ENCODE assay signal across 8 mouse cellular contexts in genomic region chr1:55362634-55363033, GRCm38 (mm10). TPM values are rescaled to one million over a fixed set of nuclear protein-coding genes. Genes with fewer than 3 reads are reported as not detected.
DNase-seq lines count a peak whose midpoint lies in the region; ATAC-seq and TF ChIP-seq lines count a peak whose summit lies in the region.

No protein-coding gene starts in this region.

- 0 out of 2 replicates have a peak, but pooled peaks have one; percentile 22 for ATAC-seq in heart, embryonic 12.5 days (ENCODE audit: insufficient number of reproducible peaks, low FRiP score)
- peak; percentile 37; the same call in 1 of the 2 replicates for ATAC-seq in forebrain, embryonic 16.5 days
- ATAC-seq in liver, postnatal 0 days = peak; percentile 11; the same call in 1 of the 2 replicates
- ATAC-seq in megakaryocyte-erythroid progenitor cell, adult 5-6 weeks (replicated peaks; ENCODE audit: low FRiP score, low TSS enrichment, poor library complexity, severe bottlenecking) = no peak

- no peak for DNase-seq in heart, adult 8-10 months (ENCODE audit: low spot score)
- DNase-seq in liver, postnatal 0 days = peak; percentile 15
- DNase-seq in layer of hippocampus, adult 8-10 months (ENCODE audit: low spot score in 2 of 2) = no peak
- DNase-seq in cerebellum, adult 8-10 months = no peak

- no peak overlapping the region for H3K27ac ChIP-seq in heart, embryonic 12.5 days (ENCODE audit: poor library complexity, severe bottlenecking)
- H3K27ac ChIP-seq in forebrain, embryonic 16.5 days (ENCODE audit: low read length) = no peak overlapping the region
- no peak overlapping the region for H3K27ac ChIP-seq in liver, postnatal 0 days (ENCODE audit: low read depth)

- H3K27me3 ChIP-seq in heart, embryonic 12.5 days (replicated peaks) = peaks cover 25% of the 10 kb centered on the region
- peaks cover 40% of the 10 kb centered on the region for H3K27me3 ChIP-seq in E14TG2a.4 (ENCODE audit: insufficient read depth, low read length)
- H3K27me3 ChIP-seq in forebrain, embryonic 16.5 days (replicated peaks; ENCODE audit: control insufficient read depth, insufficient read depth, low read length) = peaks cover 6% of the 10 kb centered on the region
- H3K27me3 ChIP-seq in liver, postnatal 0 days (ENCODE audit: insufficient read depth, low read length) = peaks cover 9% of the 10 kb centered on the region

- H3K9ac ChIP-seq in heart, embryonic 12.5 days = no peak overlapping the region
- H3K9ac ChIP-seq in forebrain, embryonic 16.5 days (replicated peaks; ENCODE audit: low read depth, low read length) = no peak overlapping the region
- no peak overlapping the region for H3K9ac ChIP-seq in liver, postnatal 0 days (replicated peaks)

- peak overlapping the region; percentile 59 for H3K4me3 ChIP-seq in heart, embryonic 12.5 days
- H3K4me3 ChIP-seq in E14TG2a.4 (replicated peaks; ENCODE audit: low read length) = peak overlapping the region; percentile 81
- H3K4me3 ChIP-seq in forebrain, embryonic 16.5 days (replicated peaks; ENCODE audit: low read length) = peak overlapping the region; percentile 51
- peak overlapping the region; percentile 46; the same call in 1 of the 2 replicates for H3K4me3 ChIP-seq in liver, postnatal 0 days (ENCODE audit: low read depth, low read length)

- H3K4me2 ChIP-seq in heart, embryonic 12.5 days = peak overlapping the region; percentile 80
- peak overlapping the region; percentile 63 for H3K4me2 ChIP-seq in forebrain, embryonic 16.5 days (ENCODE audit: low read length)
- H3K4me2 ChIP-seq in liver, postnatal 0 days (ENCODE audit: low read depth, low read length) = peak overlapping the region; percentile 74; the same call in 1 of the 2 replicates

- TF ChIP-seq EP300 in liver, postnatal 0 days (IDR thresholded peaks at IDR 0.05; ENCODE audit: low read depth) = no peak

- 45% methylated on average over 49 of the region's 49 CpGs for WGBS in heart, embryonic 12.5 days
- 64% methylated on average over 19 of the region's 49 CpGs for WGBS in forebrain, embryonic 16.5 days
- 47% methylated on average over 32 of the region's 49 CpGs for WGBS in liver, postnatal 0 days (ENCODE audit: insufficient replicate concordance)

- TF ChIP-seq CTCF in E14TG2a.4 (conservative IDR thresholded peaks at IDR 0.05; ENCODE audit: low read length) = no peak
- TF ChIP-seq CTCF in liver, postnatal 0 days (IDR thresholded peaks at IDR 0.05; ENCODE audit: low read depth) = no peak

- no peaks in the 10 kb centered on the region for H3K36me3 ChIP-seq in heart, embryonic 12.5 days
- H3K36me3 ChIP-seq in E14TG2a.4 (ENCODE audit: insufficient read depth, low read length) = no peaks in the 10 kb centered on the region
- no peaks in the 10 kb centered on the region for H3K36me3 ChIP-seq in forebrain, embryonic 16.5 days (ENCODE audit: control insufficient read depth, insufficient read depth)
- no peaks in the 10 kb centered on the region for H3K36me3 ChIP-seq in liver, postnatal 0 days (replicated peaks; ENCODE audit: insufficient read depth, low read length)

- H3K4me1 ChIP-seq in heart, embryonic 12.5 days (replicated peaks) = no peaks in the 10 kb centered on the region
- peaks cover 6% of the 10 kb centered on the region; the same call in 1 of the 2 replicates for H3K4me1 ChIP-seq in E14TG2a.4 (replicated peaks; ENCODE audit: low read depth, low read length)
- H3K4me1 ChIP-seq in forebrain, embryonic 16.5 days (replicated peaks; ENCODE audit: control insufficient read depth, insufficient read depth, low read length) = peaks cover 5% of the 10 kb centered on the region
- H3K4me1 ChIP-seq in liver, postnatal 0 days (ENCODE audit: insufficient read depth) = peaks cover 4% of the 10 kb centered on the region; the same call in 1 of the 2 replicates

- H3K9me3 ChIP-seq in heart, embryonic 12.5 days (replicated peaks) = peaks cover 12% of the 10 kb centered on the region
- H3K9me3 ChIP-seq in E14TG2a.4 (ENCODE audit: low read length) = no peaks in the 10 kb centered on the region
- H3K9me3 ChIP-seq in forebrain, embryonic 16.5 days (ENCODE audit: control insufficient read depth, low read length) = 0 out of 2 replicates have a peak, but pooled peaks cover 3% of the 10 kb centered on the region
- peaks cover 7% of the 10 kb centered on the region for H3K9me3 ChIP-seq in liver, postnatal 0 days (ENCODE audit: low read length)

RNA-seq across cellular contexts. Expression of gene Boll, which starts 0.6 kb away (rescaled TPM):
- polyA plus RNA-seq in heart, embryonic 12.5 days (2016; fragmentation: Nextera tagmentation; extraction: Ambion mirVana) = 0.51 and 1.3 TPM in 2 replicates
- not detected for total RNA-seq in heart, adult 8-10 months (2022)
- polyA plus RNA-seq in forebrain, embryonic 16.5 days (2015; fragmentation: Nextera tagmentation; extraction: Ambion mirVana) = not detected in 2 replicates
- 0.07 TPM in 1 of 2 replicates, not detected in the other for polyA plus RNA-seq in liver, postnatal 0 days (2015; fragmentation: Nextera tagmentation; extraction: Ambion mirVana)
- total RNA-seq in megakaryocyte-erythroid progenitor cell, adult 5-6 weeks (2014; fragmentation: Nextera tagmentation) = 0.40 and 1.9 TPM in 2 replicates
- total RNA-seq in megakaryocyte-erythroid progenitor cell, adult 5-6 weeks (2017) = not detected in 2 replicates
- total RNA-seq in layer of hippocampus, adult 8-10 months (2022) = under 1 TPM in 3 of 4 experiments, not detected in 1; 0.45 to 0.77 (median 0.75) TPM

RNA-seq across cellular contexts. Expression of gene Plcl1, which starts 43.1 kb away (rescaled TPM):
- polyA plus RNA-seq in heart, embryonic 12.5 days (2016; fragmentation: Nextera tagmentation; extraction: Ambion mirVana) = 0.77 and 0.80 TPM in 2 replicates
- total RNA-seq in heart, adult 8-10 months (2022) = 1 to 10 TPM; 3.0 to 4.7 (median 3.5) TPM
- polyA plus RNA-seq in forebrain, embryonic 16.5 days (2015; fragmentation: Nextera tagmentation; extraction: Ambion mirVana) = 5.0 and 5.1 TPM in 2 replicates
- polyA plus RNA-seq in liver, postnatal 0 days (2015; fragmentation: Nextera tagmentation; extraction: Ambion mirVana) = 0.15 and 0.25 TPM in 2 replicates
- total RNA-seq in megakaryocyte-erythroid progenitor cell, adult 5-6 weeks (2014; fragmentation: Nextera tagmentation) = 0.07 TPM in 1 of 2 replicates, not detected in the other
- not detected in 2 replicates for total RNA-seq in megakaryocyte-erythroid progenitor cell, adult 5-6 weeks (2017)
- 10 to 100 TPM; 28.0 to 32.5 (median 29.5) TPM for total RNA-seq in layer of hippocampus, adult 8-10 months (2022)

Comparison
In these comparisons a context has a peak if more than half of its experiments do, and no peak if none do; other contexts are left out.
1. RNA of gene Plcl1, which starts 43.1 kb away (total RNA-seq): 28.0 to 32.5 TPM in layer of hippocampus, adult 8-10 months; 3.0 to 4.7 TPM in heart, adult 8-10 months and 0.07 TPM in megakaryocyte-erythroid progenitor cell, adult 5-6 weeks; every median in the first group is over 4 times any median in the second.
2. Peak in every context shown above with its lines, with median percentiles within 50 percentile points of each other: H3K4me2 ChIP-seq and H3K4me3 ChIP-seq.